Mouse (Mus musculus): ENCODE measurements around the gene Fsd1.
"Not testable (repeated sequence)": the region's sequence is repeated elsewhere in the genome, so short reads cannot be mapped to it uniquely, and the experiment has no call there.

Fsd1 gene

DNA sequence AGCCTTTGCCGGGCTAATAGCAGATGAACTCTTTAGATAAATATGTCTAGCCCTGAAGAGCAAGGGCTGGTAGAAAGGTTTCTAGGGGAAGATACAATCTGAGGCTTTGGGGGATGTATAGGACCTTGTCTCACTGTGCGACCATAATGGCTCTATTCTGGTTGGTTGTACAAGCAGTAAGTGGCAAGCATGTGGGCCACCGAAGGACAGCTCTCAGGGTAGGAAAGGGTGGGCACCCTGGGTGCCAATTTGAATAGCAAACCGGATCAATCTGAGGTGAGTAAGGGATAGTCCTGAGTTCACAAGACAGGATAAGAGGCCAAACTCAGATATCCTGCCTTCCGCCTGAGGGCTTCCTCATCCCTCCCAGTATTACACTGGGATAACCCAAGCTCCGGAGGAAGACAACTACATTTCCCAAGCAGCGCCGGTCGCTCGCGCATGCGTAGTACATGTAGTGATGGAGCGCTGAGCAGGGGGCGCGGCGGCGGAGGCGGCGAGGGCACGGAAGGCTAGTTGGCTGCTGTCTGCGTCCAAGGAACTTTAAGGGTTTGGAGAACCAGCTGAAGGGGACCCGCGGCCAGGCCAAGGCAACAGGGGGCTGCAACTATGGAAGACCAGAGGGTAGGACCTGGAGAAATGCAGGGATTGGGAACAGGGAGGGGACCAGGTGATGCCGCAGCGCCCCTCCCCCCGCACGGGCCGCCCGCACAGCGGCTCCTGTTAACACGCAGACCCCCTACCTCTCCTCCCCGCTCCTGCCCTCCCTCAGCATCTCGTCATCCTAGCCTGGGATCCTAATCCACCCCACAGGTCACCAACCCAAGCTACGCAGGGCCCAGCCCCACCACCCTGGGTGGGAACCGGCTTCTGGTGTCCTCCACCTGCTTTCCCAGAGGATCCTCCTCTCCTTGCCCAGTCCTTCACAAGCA, at the start of gene Fsd1:
Fsd1 (plus strand) TSS at position 480 of the 932 bp plus-strand sequence.
- DNase-seq: peak; percentile 88

DNA sequence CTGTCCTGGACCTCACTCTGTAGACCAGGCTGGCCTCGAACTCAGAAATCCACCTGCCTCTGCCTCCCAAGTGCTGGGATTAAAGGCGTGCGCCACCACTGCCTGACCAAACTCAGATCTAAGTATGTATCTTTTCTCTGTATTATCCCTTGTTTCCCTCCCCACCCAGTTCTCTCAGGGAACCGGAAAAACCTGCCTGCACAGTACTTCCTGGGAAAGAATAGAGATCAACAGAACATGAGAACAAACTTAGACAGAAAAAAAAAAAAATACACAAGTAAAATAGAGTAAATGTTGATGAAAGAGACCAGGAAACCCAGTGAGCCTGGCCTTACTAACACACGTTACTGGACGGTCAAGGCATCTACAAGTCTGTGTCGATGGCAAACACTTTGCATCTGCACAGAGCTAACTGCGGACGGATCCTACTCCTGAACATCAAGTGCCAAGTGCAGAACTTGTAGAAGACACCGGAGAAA, 41.9 kb upstream of the Fsd1 start:
- not testable (repeated sequence) for DNase-seq

DNA sequence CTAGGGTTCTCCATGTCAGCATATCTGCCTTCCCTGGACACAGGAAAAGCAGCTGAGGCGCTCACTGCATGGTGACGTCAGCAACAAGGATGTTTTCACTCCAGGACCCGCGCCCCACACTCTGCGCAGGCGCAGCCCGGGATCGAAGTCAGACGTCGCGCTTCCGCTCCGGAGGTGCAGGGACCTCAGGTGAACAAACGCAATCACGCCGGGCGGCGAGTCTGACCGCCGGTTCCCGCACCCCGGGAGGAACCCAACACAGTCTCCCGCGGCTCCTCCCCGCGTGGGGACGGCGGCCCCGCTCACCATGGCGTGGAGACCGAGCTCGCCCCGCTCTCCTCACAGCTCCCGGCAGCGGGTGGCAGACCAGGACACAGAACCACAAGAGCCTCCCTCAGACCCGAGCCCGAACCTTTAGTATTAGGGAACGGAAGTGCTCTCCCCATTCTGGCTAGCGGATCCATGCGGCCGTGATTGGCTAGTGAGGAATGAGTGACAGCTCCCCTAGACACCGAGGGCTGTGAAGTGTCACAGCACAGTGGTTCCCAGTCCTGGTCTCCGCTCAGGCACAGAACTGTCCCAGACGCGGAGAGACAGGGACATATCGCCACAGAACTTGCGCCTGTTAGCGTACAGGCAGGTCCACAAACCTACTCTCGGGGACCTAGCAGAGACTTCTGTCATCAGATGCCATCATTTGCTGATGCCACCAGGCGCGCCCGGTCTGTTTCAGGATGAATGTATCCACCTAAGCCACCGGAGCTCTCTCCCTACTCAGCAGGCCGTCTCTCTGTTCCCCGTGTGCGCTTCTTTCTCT, 41.2 kb upstream of the Fsd1 start:
- peak; percentile 90 for DNase-seq

DNA sequence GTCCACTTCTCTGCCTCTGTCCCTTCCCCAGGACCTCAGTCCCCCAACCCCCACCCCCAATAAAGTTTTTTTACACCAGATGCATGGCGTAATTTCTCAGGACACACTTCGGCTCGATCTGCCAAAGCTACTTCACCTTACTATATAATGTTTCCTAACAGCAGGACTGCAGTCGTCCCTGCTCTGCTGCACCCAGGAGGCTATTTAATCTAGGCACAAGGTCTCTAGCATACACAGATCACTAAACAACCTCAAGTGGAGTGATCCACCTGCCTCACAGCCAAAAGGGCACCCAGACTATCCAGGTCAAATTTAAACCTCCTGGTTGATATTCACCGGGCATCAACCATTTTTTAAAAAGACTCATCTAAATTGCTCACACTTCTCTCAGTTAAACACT, 40.6 kb upstream of the Fsd1 start:
- DNase-seq: no peak

DNA sequence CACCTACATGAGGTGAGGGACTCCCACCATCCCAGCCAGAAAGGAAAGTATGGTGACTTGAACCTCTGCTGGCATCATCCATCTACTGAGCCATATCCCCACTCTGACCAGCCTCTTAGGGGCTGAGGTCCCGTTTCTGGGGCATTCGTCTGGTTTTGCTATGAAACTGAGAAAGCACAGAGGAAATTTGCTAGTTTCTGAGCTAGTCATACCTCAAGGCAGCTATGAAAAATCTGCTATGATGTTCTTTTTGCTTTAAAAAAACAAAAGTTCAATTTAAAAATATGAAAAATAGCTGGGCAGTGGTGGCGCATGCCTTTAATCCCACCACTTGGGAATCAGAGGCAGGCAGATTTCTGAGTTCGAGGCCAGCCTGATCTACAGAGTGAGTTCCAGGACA, 37.7 kb upstream of the Fsd1 start:
- no peak for DNase-seq

DNA sequence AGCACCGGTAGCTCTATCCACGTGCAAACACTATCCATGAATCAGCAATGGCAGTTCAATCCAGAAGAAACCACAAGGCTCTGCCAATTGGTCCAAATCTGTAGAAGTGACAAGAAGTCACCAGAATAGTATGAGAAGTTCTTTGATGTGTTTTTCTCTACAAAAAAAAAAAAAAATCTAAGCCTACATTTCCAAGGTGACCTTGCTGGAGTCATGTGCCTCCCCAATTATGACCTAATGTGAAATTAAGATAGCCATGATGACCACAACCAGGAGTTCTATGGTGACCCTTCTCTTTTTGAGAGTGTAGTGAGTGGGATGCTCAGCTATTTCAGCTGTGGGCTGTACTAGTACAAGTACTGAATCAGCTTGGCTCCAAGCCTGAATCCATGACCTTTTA, 36.9 kb upstream of the Fsd1 start, which contains the start of gene Zfp119b:
Zfp119b (minus strand) TSS at position 101 of the 400 bp plus-strand sequence.
- no peak for DNase-seq

DNA sequence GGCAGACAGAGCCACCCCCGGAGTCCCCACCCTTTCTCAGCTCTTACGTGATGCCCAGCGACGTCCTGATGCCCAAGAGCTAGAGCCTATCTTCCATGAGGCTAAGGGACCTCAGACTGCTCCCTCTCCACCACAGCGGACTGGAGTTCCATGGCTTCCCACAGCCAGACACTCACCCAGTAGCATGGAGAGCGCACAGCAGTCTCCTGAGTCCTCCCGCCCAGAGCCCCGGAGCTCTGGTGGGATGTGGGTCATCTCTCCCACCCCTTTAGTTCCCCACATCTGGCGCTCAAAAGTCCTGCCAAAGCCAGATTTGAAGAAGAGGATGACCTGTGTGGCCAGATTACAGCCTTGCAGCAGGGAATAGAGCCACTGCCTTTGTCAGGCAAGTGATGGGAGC, 35.7 kb upstream of the Fsd1 start:
- no peak for DNase-seq

DNA sequence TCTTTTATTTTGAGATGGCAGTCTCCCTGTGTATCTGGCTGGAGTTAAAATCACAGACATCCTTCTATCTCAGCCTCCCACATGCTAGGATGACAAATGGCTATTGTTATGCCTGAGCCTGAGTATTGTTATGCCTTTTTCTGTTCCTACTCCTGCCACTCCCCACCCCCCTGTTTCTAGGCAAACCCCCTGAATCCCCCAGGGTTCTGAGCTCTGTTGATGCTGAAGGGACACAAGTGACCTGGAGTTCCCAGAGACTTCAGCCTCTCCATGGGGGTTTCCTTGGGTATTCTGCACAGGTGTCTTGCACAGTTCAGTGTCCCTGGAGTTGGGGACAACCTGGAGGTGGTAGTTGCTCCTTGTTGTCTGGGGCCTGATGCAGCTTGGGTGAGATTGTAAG, 34.3 kb upstream of the Fsd1 start:
- DNase-seq: no peak

DNA sequence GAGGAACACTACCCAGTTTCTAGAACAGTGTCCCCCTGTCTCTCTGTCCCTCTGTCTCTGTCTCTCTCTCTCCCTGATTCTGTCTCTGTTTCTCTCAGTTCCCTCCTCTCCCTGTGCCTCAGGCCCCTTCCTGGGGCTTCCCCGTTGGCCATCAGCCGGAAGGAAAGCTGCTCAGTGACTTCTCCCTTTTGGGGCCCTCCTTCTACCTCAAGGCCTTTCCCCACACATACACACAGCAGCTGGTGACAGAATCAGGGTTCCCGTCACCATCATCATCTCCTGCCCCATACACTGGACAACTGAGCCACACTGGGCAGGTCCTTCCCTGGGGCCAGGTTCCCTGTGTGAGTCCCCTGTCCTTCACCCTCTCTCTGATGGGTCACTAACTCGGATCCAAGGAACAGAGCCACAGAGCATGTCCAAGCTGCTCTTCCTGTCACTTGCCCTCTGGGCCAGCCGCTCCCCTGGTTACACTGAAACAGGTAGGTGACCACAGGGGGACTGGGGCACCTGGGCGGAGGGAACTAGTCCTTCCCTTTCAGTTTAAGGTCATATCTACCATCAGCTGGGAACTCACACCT, 33.8 kb upstream of the Fsd1 start, which contains the start of gene Ebi3:
Ebi3 (plus strand) TSS at position 194 of the 581 bp plus-strand sequence.
- no peak for DNase-seq

DNA sequence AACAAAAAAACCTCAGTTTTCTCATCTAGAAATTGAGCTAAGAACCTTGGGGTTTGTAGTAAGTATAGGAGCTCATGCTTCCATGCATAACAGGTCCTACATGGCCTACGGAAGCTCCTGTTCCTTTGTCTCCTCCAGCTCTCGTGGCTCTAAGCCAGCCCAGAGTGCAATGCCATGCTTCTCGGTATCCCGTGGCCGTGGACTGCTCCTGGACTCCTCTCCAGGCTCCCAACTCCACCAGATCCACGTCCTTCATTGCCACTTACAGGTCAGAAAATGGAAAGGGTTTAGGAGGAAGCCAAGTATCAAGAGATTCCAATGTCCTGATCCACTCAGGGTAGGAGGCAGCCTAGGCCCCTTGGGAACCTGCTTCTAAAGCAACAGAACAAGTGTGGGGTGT, 32.6 kb upstream of the Fsd1 start:
- no peak for DNase-seq

DNA sequence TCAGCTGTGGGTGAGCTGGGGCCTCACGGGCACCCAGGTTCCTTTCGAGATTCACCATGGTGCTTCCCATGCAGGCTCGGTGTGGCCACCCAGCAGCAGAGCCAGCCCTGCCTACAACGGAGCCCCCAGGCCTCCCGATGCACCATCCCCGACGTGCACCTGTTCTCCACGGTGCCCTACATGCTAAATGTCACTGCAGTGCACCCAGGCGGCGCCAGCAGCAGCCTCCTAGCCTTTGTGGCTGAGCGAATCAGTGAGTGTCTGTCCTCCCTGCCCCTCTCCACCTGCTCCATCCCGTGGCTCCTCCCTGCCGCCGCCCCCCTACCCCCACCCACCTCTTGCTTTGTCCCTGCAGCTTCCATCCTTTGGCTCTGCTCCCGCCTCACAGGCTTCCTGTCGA, 32.1 kb upstream of the Fsd1 start:
- DNase-seq: no peak

DNA sequence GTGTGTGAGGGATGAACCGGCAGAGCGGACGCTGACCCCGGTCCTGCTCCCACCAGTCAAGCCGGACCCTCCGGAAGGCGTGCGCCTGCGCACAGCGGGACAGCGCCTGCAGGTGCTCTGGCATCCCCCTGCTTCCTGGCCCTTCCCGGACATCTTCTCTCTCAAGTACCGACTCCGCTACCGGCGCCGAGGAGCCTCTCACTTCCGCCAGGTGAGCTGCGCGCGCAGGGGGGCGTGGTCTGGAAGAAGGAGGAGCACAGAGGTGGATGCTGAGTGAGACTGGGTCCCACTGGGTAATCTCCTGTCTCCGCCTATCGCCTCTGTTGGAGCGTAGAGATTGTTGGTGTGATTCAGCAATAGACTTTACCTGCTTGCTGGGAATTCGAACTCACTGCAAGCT, 30.2 kb upstream of the Fsd1 start:
- DNase-seq: peak; percentile 80

DNA sequence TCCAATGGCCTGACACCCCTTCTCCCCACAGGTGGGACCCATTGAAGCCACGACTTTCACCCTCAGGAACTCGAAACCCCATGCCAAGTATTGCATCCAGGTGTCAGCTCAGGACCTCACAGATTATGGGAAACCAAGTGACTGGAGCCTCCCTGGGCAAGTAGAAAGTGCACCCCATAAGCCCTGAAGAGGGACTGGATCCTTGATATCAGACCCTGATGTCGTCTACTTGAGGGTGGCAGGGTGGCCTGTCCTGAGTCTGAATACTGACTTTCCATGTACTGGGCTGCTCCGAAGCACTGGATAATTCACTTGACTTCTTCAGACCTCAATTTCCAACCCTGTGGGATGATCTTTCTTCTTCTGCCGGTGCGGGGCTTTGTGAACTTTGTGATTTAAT, 29.7 kb upstream of the Fsd1 start:
- no peak for DNase-seq

DNA sequence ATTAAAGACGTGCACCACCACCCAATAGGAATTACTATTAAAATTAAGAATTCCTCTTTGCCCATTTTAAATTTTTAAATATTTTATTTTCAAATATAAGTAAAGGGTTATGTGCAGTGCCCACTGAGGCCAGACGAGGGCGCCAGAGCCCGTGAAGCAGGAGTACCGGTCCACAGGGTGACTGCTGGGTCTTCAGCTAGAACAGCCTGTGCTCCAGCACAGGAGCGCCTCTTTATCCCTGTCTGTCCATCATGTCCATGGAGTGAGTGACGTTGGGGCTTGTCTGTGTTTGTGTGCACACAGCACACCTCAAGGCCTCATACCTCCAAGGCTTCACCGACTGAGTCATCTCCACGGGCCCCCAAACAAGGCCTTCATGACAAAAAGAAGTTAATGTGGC, 29.1 kb upstream of the Fsd1 start:
- DNase-seq: peak; percentile 82

DNA sequence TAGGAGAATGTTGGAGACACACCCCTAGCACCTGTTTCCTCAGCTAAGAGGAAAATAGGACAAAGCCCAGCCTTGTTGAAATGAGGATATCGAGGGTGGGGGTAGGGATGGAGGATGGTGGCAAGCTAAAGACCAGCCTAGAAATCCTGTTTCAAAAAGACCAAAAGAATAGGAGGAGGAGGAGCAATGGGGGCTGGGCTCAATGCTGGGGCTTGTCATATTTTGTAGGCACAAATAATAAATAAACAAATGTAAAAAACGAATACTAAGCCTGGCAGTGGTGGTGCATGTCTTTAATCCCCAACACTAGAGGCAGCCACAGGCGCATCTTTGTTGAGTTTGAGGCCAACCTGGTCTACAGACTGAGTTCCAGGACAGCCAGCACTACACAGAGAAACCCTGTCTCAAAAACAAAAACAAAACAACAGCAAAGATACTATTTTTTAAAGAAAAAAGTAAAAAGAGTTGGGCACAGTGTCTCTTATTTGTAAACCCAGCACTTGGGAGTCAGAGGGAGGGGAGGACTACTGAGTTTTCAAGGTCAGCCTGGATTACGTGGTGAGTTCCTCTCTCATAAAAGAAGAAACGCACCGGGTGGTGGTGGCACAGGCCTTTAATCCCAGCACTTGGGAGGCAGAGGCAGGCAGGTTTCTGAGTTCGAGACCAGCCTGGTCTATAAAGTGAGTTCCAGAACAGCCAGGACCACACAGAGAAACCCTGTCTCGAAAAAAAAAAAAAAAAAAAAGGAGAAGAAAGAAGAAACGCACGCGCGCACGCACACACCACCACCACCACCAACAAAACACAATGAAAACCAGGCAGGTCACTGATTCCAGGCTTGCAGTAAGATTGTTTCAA, 28.4 kb upstream of the Fsd1 start:
- DNase-seq: no peak

DNA sequence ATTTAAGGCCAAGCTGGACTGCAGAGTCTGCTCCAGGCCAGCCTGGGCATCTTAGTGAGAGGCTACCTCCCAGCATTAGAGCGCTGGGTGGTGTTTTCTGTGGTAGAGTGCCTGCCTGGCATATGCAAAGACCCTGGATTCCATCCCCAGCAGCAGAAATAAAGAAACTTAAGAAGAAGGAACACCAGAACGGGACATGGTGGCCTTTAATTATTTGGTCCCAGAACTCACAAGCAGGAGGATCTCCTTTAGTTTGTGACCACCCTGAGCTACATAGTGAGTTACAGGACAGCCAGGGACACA, 27.8 kb upstream of the Fsd1 start:
- DNase-seq: no peak

DNA sequence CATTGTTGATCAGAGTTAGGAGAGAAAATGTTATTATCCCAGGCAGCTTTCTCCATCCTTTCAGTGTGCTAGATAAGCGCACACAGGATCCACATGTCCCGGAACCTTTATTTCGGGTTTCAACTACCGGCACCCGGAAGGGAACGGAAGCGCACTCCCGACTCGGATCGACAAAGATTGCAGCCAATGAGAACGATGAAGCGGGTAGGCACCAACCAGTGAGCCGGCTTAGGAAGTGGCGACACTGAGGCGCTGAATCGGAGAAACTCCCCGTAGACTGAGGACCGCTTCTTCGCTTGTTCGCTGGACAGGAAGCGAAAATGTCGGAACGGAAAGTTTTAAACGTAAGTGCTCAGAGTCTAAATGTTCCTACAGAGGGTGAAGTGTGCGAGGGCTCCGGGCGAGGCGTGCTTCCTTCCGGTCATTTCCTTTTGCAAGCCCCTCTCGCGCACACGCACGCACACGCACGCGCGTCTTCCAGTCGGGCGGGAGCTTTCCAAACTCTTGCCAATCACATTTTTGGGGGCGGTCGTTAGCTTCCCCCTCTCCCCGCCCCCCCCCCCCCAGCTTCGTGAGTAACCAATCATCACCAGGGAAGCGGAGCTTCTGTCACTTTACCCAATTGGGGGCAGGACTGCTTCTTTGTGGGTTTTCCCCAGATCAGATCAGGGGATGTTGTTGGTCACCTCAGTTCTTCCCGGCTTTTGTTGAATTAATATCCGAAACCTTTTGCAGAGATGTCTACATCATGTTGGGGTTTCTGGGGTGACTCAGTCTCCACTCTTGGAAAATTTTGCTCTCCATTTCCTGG, 27.2 kb upstream of the Fsd1 start, which contains the start of gene Yju2:
Yju2 (plus strand) TSS at position 182 of the 811 bp plus-strand sequence.
- DNase-seq: peak; percentile 99

DNA sequence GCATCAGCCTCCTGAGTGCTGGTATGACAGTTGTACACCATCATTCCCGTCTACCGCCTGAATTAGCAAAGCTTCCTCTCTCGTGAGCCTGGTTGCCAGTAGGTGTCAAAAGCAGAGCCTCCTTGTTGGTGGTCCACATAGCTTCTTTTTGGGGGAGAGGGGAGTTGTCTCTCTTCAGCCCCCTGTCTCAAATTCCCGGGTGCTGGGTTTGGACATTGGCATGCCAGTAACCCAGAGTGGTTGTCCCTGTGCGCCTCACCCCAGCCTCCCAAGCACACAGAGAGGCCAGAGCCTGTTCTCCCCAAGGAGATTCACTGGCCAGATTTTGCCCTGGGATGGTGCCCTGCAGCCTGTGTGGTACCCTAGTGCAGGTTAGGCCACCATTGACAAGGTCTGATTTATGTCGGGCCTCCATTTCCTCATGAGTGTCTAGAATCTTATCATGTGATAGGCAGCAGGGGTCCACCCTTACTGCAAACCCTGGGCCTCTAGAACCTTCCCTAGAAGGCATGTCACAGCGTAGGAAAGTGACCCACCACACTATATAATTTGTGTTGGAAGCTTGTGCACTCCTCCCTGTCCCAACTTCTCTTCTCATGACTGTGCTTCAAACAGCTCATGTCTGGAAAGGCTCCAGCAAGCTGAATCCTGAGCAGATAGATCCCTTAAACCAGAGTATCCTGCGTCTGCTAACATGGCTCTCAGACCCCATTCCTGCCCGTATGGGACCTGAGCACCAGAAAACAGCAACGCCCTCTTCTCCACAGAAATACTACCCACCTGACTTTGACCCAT, 26.2 kb upstream of the Fsd1 start:
- no peak for DNase-seq

DNA sequence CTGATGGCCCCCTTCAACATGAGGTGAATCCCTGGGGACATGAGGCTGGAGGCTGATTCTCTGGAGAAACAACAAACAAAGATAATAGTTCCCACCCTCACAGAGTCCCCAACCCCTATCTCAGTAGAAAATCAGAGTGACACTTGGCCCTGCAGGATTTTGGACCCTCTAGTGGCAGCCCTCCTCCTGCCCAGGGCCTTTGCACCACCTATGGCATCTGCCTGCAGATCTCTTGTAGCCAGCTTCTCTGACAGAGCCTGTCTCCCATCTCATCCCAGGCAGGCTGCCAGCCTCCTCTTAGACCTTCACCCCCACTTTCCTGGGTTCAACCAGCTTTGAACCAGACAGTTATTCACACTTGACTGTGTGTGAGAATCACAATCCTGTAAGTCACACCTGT, 25.5 kb upstream of the Fsd1 start:
- DNase-seq: no peak

DNA sequence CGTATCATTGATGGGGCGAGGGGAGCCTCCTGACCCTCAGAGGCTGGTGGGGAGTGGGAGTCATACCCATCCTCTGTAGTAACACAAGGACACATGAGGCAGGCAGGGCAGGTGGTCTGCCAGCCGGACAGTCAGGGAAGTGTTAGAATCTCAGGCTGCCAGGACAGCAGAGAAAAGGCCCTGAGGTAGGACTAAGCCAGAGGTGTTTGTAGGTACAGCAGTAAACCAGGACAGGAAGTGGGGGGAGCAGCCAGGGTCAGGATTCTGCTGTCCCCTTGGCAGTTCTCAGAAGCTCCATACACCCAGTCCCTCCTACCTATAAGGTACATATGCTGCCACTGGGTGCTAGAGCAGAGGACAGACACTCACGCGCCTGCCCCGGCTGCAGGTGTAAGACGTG, 24.7 kb upstream of the Fsd1 start:
- DNase-seq: no peak

DNA sequence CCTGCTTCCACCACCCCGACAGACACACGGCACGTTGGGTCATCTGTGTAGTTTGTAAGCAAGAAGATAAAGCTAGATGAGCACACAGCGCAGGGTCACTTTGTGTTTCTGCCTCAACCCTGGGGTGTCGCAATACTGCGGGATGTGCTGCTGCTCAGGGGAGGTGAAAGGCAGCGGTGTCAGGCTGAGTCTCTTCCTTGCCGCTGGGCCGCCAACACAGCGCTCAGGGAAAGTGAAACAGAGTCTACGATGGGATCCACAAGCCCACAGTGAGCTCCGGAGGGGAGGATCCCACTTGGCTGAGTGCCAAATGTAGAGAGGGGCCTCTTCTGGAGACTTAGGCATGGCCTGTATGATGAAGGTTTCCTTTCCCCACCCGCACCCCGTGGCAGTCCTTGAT, 23.1 kb upstream of the Fsd1 start:
- no peak for DNase-seq
